Mouse (Mus musculus) NIH3T3 (cell line): ENCODE measurements around the gene Snd1.

ENCODE experiments used
- DNase-seq: peaks from one replicate; pipeline ENCODE4 v3.0.0-alpha.2; 2012; ENCODE audit warnings: low read depth

Gene Snd1

DNA sequence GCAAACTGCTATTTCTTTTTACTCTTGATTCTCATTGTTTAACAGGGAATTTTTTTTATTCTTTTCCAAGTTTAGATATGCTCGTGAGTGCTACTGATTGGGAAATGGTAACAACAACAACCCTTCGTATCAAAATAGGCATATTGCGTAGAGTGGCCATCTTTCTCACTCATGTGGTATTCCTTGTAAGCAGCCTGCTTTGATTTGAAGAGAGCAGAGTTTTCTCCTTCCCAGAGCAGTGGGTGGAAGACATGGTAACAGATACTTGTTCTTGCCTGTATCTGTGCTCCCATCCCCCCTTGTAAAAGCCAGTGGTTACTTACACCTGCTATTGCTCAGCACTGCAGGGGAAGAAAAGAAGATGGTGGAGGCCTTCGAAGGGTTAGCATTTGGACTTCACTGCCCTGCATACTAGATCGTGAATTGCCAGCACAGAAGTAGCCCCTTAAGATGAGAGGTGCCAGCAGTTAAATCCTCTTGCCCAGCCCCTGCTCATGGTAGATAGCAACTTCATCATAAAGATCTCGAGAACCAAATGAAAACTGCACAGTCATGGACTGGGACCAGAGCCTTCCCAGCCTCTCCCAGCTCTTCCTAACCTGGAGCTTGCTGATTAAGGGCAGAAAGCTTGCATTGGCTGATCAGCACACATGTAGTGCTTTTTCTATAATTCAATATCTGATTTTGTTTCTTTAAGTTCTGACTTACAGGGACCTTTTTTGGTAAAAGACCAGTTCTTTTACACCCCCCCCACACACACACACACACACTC is 279.4 kb downstream of the Snd1 start:
- DNase-seq, result no peak

DNA sequence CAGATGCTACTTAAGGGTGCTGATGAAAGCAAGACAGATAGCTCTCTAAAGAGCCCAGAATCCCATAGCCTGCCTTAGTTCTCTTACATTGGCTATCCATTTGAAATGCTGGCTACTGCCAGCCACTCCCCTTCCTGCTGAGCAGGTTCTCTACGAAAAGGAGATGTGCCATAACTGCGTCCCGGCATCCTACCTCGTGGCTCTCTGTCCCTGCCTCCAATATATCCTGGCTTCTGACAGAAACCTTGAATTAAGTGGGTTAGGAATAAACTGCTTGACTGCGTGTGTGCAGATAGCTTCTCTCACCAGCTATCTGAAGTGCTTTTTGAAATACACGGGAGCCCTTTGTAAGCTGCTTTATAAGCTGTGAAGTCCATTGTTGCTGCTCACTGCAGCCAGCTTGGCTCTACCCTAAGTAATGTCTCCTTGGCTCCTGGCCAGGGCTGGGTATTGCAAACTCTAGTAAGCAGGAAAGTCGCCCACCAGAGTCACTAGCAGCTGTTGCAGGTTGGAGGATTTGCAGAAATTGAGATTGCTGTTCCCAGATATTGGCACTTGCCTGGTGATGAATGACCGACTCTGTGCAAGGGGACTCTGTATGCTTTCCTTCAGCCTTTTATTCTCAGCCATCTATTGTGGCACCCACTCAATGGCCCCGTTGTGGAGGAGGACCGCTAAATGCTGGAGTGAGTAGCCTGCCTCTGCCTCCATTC is 281.5 kb downstream of the Snd1 start:
- peak; percentile 63 for DNase-seq

DNA sequence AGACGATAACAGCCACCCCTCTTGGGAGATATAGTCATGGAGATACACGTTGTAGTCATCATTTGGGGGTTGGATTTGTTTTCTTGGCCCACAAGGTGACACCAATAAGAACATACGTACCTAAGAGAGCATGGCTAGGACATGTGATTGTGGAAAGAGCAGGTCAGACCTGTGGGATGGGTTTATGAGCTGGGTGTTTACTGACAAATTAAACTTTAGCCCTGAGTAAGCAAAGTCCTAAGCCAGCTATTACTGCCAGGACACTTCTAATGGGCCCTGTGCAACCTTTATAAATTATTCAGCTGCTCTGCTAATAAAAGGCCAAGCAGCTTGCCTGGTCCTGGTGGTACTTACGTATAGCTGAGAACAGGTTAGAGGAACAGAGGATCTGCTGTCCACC is 283.4 kb downstream of the Snd1 start:
- no peak for DNase-seq

DNA sequence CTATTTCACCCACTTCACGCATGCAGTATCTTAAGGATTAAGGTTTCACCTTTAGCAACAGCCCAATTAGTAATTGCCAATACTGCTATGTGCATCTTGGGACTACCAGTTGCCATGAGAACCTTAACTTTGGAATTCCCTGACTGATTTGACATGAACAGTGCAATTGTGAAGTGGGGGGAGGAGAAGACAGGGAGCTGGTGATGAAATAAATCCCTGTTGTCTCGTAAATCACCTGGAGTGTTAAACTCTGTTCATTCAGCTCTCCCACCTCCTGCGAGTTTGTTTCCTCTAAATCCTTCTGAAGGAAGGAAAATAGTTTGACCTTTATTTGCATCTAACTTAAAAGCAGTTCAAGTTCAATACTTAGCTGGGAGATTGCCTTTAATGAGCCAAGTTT is 286.8 kb downstream of the Snd1 start:
- no peak for DNase-seq

DNA sequence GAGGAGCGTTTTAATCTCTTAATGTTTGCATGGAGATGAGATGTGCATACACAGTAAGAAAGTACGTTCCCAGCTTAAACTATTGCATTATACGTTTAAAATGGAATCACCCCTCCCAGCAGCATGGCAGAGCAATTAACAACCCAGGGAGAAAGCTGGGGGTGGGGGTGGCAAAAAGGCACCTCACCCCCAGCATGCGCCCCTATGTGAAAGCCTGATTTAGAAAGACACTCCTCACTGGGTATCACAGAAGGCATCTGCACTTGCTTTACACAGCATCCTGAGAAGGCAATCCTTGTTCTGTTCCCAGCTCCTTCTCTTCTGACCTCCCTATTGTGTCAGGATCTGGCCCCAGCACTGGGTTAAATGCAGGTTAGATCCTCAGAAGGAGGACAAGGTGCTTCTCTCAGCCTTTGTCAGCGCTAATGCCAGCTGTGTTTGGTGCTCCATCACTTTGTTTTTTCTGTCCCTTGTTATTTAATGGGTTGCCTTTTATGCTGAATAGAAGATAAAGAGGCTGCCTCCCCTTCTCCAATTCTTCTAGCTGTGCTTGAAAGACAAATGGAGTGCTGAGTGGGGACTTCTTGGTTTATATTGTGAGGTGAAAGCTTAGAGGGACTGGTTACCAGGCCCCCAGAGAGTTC is 287.3 kb downstream of the Snd1 start:
- no peak for DNase-seq

DNA sequence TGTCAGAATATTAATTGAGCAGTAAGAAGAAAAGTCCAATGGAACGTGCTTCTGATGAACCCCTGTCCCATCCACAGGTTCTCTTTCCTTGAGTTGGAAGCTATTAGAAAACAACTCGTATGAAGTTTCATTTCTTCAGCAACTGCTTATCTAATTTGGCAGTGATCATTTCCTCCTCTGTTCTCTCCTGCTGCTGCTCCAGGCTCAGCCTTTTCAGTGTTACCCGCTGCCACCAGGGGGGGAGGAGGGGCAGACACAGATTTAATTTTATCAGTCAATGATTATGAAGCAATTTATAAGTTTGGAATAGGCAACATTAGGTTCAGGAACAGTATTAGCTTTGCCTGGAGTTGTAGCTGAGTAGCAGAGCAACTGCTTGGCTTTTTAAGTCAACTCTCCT is 291.7 kb downstream of the Snd1 start:
- no peak for DNase-seq

DNA sequence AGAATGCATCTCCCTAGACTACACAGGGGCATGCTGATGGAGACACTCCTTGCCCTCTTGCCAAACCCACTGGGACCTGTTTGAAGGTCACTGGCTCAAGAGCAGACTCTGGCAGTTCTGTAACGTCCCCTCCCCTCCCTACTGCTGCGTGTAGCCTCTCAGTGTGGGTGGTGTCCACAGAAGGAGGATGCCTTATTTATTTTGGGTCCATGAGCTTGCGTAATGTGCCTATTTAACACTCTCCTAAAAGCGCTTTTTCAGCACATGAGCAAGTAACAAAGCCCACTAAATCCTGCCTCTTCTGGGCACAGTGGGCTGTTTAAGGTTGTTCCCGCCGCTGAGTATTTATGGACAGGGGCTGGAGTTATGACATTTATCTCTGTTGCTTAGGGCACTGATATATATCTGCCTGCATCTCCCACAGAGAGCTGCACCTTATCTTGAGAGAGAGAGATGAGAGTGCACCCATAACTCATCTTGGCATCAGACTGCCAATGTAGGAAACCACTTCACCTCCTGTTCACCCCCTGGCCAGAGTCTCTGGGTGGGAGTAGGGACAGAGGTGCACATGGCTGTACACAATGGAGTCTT is 293.0 kb downstream of the Snd1 start:
- DNase-seq, result no peak

DNA sequence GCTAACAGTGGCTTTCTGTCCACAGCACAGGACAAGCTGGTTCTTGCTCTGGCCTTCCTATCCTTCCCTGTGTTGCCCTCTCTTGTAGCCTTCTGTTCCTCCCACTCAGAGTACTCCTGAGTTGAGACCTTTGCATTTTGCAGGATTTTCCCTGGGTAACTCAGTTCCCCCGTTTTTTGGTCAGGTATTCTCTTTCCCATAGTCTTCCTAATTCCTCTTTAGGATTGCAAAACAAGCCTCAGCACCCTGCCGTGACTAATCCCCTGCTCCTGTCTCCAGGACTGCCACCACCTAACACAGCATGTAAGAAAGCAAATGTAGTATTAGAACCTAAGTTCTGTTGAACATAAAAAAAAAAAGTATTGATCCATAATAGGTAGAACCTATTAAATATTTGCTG is 296.4 kb downstream of the Snd1 start:
- DNase-seq, result no peak

DNA sequence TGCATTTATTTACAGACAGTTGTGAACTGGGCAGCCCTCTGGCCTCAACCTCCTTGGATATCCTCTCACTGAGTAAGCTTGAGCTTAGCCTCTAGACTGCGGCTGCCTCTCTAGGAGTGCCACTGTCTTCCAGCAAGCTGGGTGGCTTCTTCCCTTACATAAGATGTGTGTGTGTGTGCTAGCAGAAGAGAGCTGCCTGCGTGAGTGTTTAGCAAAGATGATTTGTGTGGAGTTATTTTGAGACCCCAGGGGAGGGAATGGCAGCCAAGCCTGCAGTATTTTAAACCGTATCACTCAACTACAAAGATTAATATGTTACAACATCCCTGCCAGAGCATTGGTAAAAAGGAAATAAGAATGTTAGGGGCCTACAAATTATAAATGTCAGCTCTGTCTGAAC is 306.8 kb downstream of the Snd1 start:
- DNase-seq, result peak; percentile 68

DNA sequence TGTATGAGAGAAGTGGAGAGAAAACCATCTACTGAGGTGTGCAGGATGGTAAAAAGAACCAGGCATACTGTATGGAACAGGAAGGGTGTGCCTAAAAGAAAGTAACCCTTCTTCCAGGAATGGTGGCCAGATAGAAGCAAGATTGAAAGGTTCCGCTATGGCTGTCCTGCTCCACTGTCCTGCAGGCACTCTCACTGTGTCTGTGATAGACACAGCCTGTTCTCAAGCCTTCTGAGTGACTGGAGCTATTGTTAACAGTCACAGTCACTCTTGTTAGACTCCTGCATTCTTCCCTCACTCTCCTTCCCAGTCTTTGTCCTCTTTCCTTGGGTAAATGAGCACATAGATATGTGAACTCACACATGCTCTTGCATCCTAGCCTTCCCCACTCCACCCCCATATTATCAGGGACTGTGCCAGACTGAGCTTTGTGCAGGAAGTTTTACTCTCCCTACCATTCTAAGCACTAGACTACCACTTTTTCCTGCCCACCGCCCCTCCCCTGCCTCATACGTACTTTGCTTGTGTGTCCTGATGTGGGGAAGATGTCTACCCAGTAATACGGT is 308.2 kb downstream of the Snd1 start:
- DNase-seq, result no peak

DNA sequence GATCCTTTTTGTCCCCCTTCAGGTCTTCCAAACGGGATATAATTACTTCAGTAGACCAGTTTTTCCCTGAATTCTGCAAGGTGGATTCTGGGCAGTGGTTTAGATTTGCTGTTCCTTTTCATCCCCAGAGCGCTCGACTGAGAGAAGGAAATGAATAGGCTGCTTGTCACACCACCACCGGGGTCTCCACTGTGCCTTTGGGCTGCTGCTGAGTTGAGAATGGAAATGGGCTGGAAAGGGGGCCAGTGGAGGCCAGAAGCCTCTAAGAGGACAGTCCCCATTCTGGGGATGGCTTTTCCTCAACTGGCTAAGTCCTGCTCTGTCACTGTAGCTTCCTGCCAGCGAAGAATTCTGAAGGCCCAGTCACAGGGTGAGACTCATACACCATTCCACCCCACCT is 309.0 kb downstream of the Snd1 start:
- no peak for DNase-seq

DNA sequence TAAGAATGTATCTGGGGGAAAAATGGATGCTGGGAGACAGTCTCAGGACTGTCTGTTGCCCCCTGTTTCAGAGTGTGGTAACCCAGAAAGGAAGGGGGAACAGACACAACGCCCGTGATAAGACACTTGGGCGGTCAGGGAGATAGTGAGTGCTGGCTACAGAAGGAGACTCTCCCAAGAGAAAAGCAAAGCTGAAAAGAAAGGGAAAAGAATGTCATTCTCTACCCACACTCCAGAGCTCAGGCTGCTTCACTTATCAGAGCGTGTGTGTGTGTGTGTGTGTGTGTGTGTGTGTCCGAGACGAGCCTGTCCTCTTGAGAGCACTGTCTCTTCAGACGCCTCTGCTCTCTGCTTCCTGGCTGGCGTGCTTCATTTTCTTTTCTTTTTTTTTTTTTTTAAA is 310.8 kb downstream of the Snd1 start:
- no peak for DNase-seq

DNA sequence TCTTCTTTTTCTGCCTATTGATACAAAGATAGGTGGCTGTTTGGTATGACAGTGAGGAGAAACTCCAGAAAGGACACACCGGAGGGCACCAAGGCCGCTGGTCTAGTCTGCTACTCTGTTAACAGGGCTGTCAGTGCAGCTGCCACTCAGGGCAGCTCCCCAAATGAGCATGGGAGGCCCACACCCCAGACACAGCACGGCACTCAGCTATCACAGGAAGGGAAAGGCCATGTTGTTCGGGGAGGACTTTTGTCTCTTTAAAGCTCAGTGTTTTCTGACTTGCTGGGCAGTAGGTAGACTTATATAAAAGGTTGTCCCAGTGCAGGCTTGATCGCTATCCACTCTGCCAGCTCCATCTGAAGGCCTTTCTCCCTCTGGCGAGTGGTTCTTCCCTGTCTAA is 312.2 kb downstream of the Snd1 start:
- DNase-seq, result no peak

DNA sequence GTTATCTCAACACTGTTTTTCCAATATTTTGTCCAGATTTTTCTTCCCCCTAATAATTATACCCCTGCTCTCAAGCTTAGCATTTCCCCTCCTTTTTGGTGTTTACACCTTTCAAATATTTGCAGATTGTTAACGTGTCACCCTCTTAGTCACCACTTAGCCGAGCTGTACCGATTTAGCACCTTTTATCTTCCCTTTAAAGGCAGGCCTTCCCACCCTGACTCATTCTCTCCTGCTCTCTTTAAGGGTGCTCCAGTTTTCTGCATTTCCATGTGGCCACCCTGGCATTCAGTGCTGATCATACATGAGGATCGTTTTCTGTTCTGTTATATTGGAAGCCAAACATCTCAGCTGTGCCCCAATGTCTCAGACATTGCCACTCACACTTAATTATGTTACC is 314.7 kb downstream of the Snd1 start:
- DNase-seq, result no peak

DNA sequence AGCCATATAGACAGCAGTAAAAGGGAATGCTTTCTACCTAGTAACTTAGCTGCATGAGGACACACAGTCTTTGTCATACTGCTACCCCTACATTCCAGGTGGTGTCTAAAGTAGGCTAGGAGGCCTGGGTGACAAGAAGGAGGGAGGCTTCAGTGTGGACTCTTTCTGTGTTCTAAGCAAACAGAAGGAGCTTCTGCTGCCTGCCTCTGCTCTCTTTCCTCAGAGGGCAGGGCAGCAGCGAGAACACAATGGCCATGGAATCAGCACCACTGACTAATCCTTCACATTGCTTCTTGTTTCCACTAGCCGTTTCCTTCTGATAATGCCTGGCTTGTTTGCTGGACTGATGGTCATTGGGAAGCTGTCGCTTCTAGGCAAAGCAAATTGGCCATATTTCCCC is 316.2 kb downstream of the Snd1 start:
- DNase-seq, result no peak

DNA sequence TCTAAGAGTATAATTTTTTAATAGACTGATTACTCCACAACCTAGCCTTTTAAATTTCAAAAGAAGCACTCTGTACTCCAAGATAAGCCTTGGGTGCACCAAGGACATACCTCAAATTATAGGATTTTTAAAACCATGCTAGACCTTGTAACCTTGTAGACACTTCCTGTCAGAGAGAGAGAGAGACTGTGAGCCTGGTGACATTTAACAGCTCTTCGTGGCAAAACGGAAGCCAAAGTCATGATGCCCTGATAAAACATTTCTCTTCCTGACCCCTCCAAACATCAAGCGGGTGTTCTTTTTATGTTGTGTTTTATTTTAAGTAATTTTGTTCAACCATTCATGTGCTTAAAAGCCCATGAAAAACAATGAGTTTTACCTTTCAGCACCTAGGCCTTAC is 316.9 kb downstream of the Snd1 start:
- no peak for DNase-seq

DNA sequence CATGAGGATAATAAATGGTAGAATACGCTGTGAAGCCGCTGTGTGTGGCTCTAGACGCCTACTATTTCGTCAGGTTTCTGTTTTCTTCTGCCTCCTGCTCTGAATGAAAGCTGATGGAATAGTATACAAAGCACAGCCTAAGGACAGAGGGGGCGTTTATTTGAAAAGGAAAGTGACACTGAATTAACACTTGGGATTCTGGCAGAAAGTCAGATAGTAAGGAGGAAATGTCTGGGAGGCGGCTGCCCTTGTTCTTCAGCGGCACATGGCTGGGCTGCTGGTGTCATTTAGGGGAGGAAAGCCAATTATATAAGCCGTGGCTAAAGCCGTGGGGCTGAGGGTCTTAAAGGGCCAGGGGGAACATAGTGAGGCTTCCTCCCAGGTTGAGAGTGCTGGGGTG is 320.4 kb downstream of the Snd1 start:
- DNase-seq, result no peak

DNA sequence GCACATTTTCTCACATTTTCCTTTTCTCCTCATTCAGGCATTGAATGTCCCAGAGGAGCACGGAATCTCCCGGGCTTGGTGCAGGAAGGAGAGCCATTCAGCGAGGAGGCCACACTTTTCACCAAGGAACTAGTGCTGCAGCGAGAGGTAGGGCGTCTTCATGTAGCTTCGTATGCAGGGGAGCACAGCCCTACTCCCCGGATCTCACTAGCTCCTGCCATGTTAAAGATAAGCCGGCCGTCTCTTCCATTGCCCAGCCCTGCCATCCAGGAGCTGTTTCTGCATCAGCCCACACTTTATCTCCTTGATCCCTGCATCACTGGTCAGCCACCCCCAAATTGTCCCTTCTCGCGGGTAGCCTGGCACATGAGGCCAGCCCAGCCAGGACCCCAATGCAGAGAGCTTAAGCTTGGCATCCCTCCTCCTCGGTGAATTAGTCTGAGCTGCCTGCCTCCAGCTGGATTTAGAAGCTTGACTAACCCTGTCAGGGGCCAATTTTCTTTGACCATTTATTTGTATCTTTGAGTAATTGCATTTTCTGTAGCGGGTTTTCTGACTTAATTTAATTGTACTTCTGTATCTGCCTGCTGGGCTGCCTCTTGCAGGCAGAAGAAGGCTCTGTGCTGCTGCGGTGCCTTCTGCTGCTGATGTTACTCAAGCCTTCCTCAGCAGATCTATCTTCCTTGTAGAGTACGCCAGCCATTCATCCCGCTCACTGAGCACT is 321.0 kb downstream of the Snd1 start:
- no peak for DNase-seq

DNA sequence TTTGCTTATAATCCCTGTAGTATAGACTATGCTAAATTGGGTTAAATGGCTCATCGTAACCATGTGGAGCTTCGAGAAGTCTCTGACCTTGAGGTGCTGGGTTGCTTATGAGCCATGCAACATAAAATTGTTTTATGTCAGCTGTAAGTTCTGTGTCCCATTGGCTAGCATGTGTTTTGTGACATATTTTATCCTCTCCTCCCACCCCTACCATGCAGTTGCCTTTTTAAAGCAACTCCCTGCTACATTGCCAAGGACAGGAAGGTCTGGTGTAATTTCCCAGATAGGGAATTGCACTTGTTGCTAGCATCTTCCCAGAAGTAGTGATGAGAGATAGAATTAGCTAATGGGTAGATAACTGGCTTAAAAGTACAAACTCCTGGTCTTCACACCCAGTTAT is 324.9 kb downstream of the Snd1 start:
- no peak for DNase-seq

DNA sequence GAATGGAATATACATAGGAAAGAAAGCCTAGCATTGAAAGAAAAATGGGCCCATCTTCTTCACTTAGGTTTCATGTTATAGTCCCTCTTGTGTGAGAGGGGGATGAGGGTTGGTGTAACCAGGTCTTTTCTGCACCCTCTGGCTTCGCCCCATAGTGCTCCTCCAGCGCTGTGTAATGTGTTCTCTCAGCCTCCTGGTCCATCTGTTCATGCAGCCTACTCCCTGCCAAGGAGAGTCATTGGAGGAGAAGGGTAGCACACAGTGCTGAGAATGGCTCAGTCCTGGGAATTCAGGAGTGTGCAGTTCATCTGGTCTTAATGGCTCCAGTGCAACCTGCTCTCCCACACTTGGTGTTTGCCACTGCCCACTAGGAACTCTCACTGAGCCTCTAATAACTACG is 326.0 kb downstream of the Snd1 start:
- DNase-seq, result no peak

DNA sequence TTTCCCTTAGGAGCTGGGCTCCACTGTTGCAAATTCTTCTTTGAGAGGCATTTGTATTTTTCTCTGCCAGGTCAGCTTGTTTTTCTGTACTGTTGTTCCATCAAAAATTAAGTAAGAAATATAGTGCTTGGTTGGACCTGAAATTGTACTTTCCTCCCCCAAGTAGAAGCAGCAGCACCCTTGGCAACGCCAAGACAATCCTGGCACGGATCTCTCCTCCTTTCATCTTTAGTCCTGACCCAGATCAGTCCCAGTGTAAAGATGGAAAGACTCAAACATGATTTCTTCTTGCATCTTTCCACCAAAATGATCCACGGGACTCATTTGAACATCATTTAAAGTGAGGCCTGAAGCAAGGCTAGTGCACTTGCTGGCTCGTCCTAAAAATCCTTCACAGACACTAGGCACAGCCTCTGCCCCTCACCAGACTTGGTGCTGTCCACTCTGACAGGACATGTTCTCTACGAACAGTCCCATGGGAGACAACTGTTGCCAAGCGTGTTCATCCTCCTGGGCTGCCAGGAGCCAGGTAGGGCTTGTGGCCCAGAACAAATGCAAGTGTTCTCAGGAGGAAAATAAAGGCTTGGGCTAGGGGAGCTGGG is 328.8 kb downstream of the Snd1 start:
- no peak for DNase-seq

DNA sequence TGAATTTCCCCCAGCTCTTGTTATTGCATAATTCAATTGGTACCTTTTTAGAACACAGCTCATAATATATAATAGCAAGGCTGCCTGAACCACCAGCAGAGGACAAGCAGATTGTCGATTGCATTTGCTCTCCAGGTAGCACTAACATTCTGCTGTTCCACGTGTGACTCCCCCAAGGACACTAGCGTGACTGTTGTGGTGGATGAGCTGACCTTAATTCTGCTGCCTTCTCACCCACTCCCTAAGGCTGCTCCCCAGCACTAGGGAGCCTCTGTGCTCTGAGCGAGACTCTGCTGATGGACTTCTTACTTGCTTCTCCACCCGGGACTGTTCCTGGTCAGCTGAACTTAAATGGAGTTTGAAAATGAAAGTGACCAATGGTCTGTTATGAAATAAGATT is 329.8 kb downstream of the Snd1 start:
- no peak for DNase-seq
